Mouse (Mus musculus) myocyte (in vitro differentiated cells): ENCODE results near the gene Cnih2. TPM values are rescaled to one million over a fixed set of nuclear protein-coding genes. Genes with fewer than 3 reads are reported as not detected.
A peak's percentile ranks its signal among the peaks of the same experiment; 100 is the strongest.

Source experiments
- H3K27me3 ChIP-seq: one replicate; pipeline ENCODE4 v1.6.1; 2011; ENCODE audit not compliant: control insufficient read depth, insufficient read depth, insufficient read length
- H3K36me3 ChIP-seq: one replicate; pipeline ENCODE4 v1.6.1; 2011; ENCODE audit not compliant: control insufficient read depth, insufficient read depth
- H3K4me2 ChIP-seq: one replicate; pipeline ENCODE4 v1.6.1; 2011; ENCODE audit warnings: low read depth, control low read depth
- H3K4me3 ChIP-seq: one replicate; pipeline ENCODE4 v1.5.1; 2011; ENCODE audit warnings: mild to moderate bottlenecking, control low read depth, moderate library complexity
- H3K79me2 ChIP-seq: one replicate; pipeline ENCODE4 v1.6.1; 2011; ENCODE audit not compliant: control insufficient read depth, insufficient read depth
- H3ac ChIP-seq: one replicate; pipeline ENCODE4 v1.6.1; 2011; ENCODE audit not compliant: control insufficient read depth, insufficient read length
- CEBPB ChIP-seq: IDR thresholded peaks from 2 replicates; pipeline ENCODE4 v1.6.1; 2011; ENCODE audit warnings: mild to moderate bottlenecking, moderate library complexity; ENCODE audit not compliant: poor library complexity, insufficient read depth, severe bottlenecking
- E2F4 ChIP-seq: IDR thresholded peaks from one replicate; pipeline ENCODE4 v1.6.1; 2011; ENCODE audit warnings: mild to moderate bottlenecking, control low read depth, moderate library complexity; ENCODE audit not compliant: insufficient read depth
- MAX ChIP-seq: IDR thresholded peaks from one replicate; pipeline ENCODE4 v1.6.1; 2011; ENCODE audit warnings: low read depth, mild to moderate bottlenecking, control low read depth
- MYOD1 ChIP-seq, 3 experiments: IDR thresholded peaks; one replicate each; pipeline ENCODE4 v1.6.1; 2011; ENCODE audit warnings: control low read depth in 2 of 3, low read depth in 2 of 3, mild to moderate bottlenecking in 2 of 3, moderate library complexity in 1 of 3; ENCODE audit not compliant: insufficient read length in 2 of 3, control insufficient read depth in 1 of 3
- MYOG ChIP-seq, 3 experiments: IDR thresholded peaks; one replicate each; pipeline ENCODE4 v1.6.1; 2011; ENCODE audit warnings: control low read depth in 2 of 3, low read depth in 2 of 3, mild to moderate bottlenecking in 2 of 3; ENCODE audit not compliant: insufficient read length in 2 of 3, control insufficient read depth in 1 of 3, insufficient read depth in 1 of 3
- POLR2A ChIP-seq: IDR thresholded peaks from one replicate; pipeline ENCODE4 v1.6.1; 2011; ENCODE audit warnings: low read depth, mild to moderate bottlenecking, control low read depth, moderate library complexity; ENCODE audit not compliant: insufficient read length
- POLR2AphosphoS2 ChIP-seq: IDR thresholded peaks from one replicate; pipeline ENCODE4 v1.6.1; 2011; ENCODE audit warnings: low read depth, control low read depth; ENCODE audit not compliant: insufficient read length
- REST ChIP-seq: IDR thresholded peaks from one replicate; pipeline ENCODE4 v1.6.1; 2011; ENCODE audit warnings: mild to moderate bottlenecking, control low read depth, moderate library complexity; ENCODE audit not compliant: insufficient read depth, insufficient read length
- SRF ChIP-seq: IDR thresholded peaks from one replicate; pipeline ENCODE4 v1.6.1; 2011; ENCODE audit warnings: low read depth; ENCODE audit not compliant: control insufficient read depth, insufficient read length
- TCF12 ChIP-seq: IDR thresholded peaks from one replicate; pipeline ENCODE4 v1.6.1; 2011; ENCODE audit warnings: mild to moderate bottlenecking, control low read depth; ENCODE audit not compliant: poor library complexity, insufficient read depth, severe bottlenecking
- TCF3 ChIP-seq: IDR thresholded peaks from one replicate; pipeline ENCODE4 v1.6.1; 2011; ENCODE audit warnings: low read depth, control low read depth; ENCODE audit not compliant: insufficient read length
- USF1 ChIP-seq: IDR thresholded peaks from one replicate; pipeline ENCODE4 v1.6.1; 2011; ENCODE audit warnings: low read depth, mild to moderate bottlenecking, control low read depth, moderate library complexity
- polyA plus RNA-seq: library from polyadenylated mRNA; unstranded; fragments of >200 nt; fragmentation: generic; extraction: Trizol; gene quantifications from one replicate; pipeline ENCODE4 v1.2.1, GENCODE M21; 2012; ENCODE audit warnings: missing spikeins

Gene Cnih2
- polyA plus RNA-seq, 1 experiment, result 1.6 TPM

DNA sequence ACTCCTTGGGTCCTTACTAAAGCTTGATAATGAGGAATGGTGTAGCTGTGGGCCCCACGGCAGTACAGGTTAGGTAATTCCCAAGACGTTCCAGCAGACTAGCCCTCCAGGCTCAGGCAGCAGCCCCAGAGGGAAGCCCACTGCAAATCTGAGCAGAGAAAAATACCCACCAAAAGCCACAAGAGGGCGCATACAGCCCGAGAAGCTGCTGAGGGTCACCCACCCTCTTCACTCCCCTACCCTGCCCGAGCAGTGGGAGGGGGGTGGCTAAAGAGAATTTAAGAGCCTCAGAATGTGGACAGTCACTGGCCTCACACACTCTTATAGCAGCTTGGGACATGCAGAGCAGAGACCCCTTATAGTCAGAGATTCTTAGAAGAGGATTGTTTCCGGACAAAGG lies 42.1 kb downstream of the Cnih2 start:
- Histone ChIP-seq H3K27me3 (no peaks in the 10 kb centered on the region), H3ac (no peak overlapping the region), H3K4me2 (peak overlapping the region; percentile 19), H3K79me2 (peaks cover 28% of the 10 kb centered on the region), H3K36me3 (peaks cover 32% of the 10 kb centered on the region), H3K4me3 (no peak overlapping the region)
- no peak for TF ChIP-seq USF1
- no peak for TF ChIP-seq MYOG (IDR thresholded peaks at IDR 0.05; ENCODE audit: control insufficient read depth in 1 of 3, insufficient read depth in 1 of 3, insufficient read length in 2 of 3, low read depth in 2 of 3)
- TF ChIP-seq MYOD1 (IDR thresholded peaks at IDR 0.05; ENCODE audit: control insufficient read depth in 1 of 3, insufficient read length in 2 of 3, low read depth in 2 of 3), result no peak
- TF ChIP-seq CEBPB, result no peak
- TF ChIP-seq SRF, result no peak
- TF ChIP-seq POLR2AphosphoS2, result peak; percentile 50

DNA sequence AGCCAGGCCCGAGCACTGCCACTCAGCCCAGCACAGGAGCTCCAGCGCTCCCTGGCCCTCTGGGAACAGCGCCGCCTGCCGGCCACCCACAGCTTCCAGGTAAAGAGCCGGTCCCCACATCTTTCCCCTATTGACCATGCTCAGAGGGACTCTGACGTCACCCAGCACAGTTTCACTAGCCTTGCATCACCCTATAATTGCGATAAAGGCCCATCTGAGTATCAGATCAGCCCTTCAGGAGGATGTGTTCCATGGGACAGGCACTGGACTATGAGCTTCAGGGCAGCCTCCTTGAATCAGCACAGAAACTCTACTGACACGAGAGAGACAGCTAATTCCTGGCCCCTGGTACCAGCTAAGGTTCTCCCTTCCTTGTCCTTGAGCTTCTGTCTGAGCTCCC lies 44.4 kb downstream of the Cnih2 start:
- Histone ChIP-seq H3K36me3 (peaks cover 32% of the 10 kb centered on the region), H3K27me3 (no peaks in the 10 kb centered on the region), H3K4me3 (peak overlapping the region; percentile 95), H3K4me2 (peak overlapping the region; percentile 78), H3K79me2 (peaks cover 35% of the 10 kb centered on the region), H3ac (no peak overlapping the region)
- TF ChIP-seq CEBPB, result peak; percentile 99
- peak; percentile 79 for TF ChIP-seq POLR2AphosphoS2
- peak; percentile 71 for TF ChIP-seq POLR2A
- TF ChIP-seq MYOG (IDR thresholded peaks at IDR 0.05; ENCODE audit: control insufficient read depth in 1 of 3, insufficient read depth in 1 of 3, insufficient read length in 2 of 3, low read depth in 2 of 3), result no peak
- no peak for TF ChIP-seq REST

DNA sequence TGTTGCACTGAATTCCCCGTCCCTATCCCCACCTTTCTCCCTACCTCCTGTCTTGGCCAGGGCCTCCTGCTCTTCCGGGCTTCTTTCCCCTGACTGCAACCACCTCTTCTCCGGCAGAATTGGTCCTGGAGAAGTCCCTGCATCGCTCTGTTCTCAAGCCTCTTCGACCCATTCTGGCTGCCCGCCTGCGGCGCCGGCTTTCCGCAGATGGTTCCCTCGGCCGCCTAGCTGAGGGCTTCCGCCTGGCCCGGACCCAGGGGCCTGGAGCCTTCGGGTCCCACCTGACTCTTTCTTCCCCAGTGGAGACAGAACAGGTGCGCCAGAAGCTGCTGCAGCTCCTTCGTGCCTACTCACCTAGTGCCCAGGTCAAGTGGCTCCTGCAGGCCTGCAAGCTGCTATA lies 45.5 kb downstream of the Cnih2 start:
- Histone ChIP-seq H3K4me2 (peak overlapping the region; percentile 78), H3ac (peak overlapping the region; percentile 74), H3K27me3 (no peaks in the 10 kb centered on the region), H3K4me3 (peak overlapping the region; percentile 95), H3K36me3 (peaks cover 32% of the 10 kb centered on the region), H3K79me2 (peaks cover 35% of the 10 kb centered on the region)
- TF ChIP-seq MYOD1 (IDR thresholded peaks at IDR 0.05; ENCODE audit: control insufficient read depth in 1 of 3, insufficient read length in 2 of 3, low read depth in 2 of 3) (no peak), POLR2A (no peak), CEBPB (no peak), MAX (no peak), E2F4 (no peak), POLR2AphosphoS2 (no peak), TCF12 (no peak), TCF3 (no peak), REST (no peak), MYOG (IDR thresholded peaks at IDR 0.05; ENCODE audit: control insufficient read depth in 1 of 3, insufficient read depth in 1 of 3, insufficient read length in 2 of 3, low read depth in 2 of 3) (no peak), USF1 (no peak), SRF (no peak)

GRCm38 (mm10) chr19:5052166-5052822 lies 46.0 kb downstream of the Cnih2 start:
- Histone ChIP-seq H3ac (peak overlapping the region; percentile 74), H3K27me3 (no peaks in the 10 kb centered on the region), H3K4me3 (peak overlapping the region; percentile 95), H3K79me2 (peaks cover 35% of the 10 kb centered on the region), H3K36me3 (peaks cover 32% of the 10 kb centered on the region), H3K4me2 (peak overlapping the region; percentile 78)
- peak; percentile 75 for TF ChIP-seq POLR2AphosphoS2
- peak in 2 of 3 experiments; percentile 92 to 94 for TF ChIP-seq MYOD1 (IDR thresholded peaks at IDR 0.05; ENCODE audit: control insufficient read depth in 1 of 3, insufficient read length in 2 of 3, low read depth in 2 of 3)
- TF ChIP-seq MAX, result no peak
- no peak for TF ChIP-seq REST
- TF ChIP-seq TCF12, result peak; percentile 20
- peak; percentile 42 for TF ChIP-seq POLR2A
- no peak for TF ChIP-seq CEBPB
- TF ChIP-seq MYOG (IDR thresholded peaks at IDR 0.05; ENCODE audit: control insufficient read depth in 1 of 3, insufficient read depth in 1 of 3, insufficient read length in 2 of 3, low read depth in 2 of 3), result peak; percentile 60 to 97 (median 90)
- no peak for TF ChIP-seq E2F4
- no peak for TF ChIP-seq SRF
- no peak for TF ChIP-seq USF1
- no peak for TF ChIP-seq TCF3
